Mouse (Mus musculus) kidney, adult 2 months (tissue): ENCODE results near the gene Adh4.

ENCODE experiments used
- CTCF ChIP-seq: fragments of 200-500 bp; conservative IDR thresholded peaks from 2 replicates; pipeline ENCODE4 v1.5.1; 2011; ENCODE audit warnings: low read depth, mild to moderate bottlenecking, control low read depth, low read length, moderate library complexity, mixed read lengths; ENCODE audit not compliant: insufficient read depth, insufficient read length
- POLR2A ChIP-seq: fragments of 200-500 bp; IDR thresholded peaks from one replicate; pipeline ENCODE4 v1.6.1; 2011; ENCODE audit warnings: low read depth, low read length, control low read depth

- TF ChIP-seq POLR2A = no peak
- TF ChIP-seq CTCF = peak; percentile 34; the same call in 1 of the 2 replicates
These were observed 45.0 kb downstream of the Adh4 start for GRCm38 (mm10) chr3:138460260-138460659.
